Mouse (Mus musculus): ENCODE results near the gene Itch.
"Not testable (repeated sequence)": the region's sequence is repeated elsewhere in the genome, so short reads cannot be mapped to it uniquely, and the experiment has no call there.

The Itch gene

DNA sequence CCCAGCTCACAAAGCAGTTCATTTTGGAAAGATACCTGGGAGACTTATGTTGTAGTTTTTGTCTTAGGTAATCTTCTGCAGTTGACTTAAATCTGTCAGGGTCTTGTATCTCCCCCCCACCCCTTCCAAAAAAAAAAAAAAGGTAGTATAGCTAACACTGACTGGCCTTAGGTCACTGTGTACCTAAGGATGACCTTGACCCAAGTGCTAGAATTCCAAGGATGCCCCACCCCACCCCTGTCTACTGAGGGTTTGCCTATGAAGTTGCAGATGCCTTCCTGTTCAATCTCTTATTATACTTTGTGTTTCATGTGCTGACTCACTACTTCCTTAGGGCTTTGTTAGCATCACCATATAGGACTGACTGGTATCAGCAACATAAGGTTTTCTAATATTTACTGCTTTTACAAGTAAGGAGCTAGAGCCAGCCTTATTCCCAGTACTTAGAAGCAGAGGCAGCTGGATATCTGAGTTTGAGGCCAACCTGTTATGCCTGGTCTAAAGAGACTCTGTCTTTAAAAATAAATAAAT is 8.8 kb downstream of the Itch start:
- DNase-seq (ENCODE audit: low read depth in 1 of 2, low spot score in 2 of 2), result no peak

DNA sequence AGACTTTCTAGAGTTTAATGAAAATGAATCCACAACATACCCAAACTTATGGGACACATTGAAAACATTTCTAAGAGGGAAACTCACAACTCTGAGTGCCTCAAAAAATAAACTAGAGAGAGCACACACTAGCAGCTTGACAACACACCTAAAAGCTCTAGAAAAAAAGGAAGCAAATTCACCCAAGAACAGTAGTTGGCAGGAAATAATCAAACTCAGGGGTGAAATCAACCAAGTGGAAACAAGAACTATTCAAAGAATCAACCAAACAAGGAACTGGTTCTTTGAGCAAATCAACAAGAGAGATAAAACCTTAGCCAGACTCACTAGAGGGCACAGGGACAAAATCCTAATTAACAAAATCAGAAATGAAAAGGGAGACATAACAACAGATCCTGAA is 16.0 kb downstream of the Itch start:
- DNase-seq (ENCODE audit: low read depth in 1 of 2, low spot score in 2 of 2), result not testable (repeated sequence)

DNA sequence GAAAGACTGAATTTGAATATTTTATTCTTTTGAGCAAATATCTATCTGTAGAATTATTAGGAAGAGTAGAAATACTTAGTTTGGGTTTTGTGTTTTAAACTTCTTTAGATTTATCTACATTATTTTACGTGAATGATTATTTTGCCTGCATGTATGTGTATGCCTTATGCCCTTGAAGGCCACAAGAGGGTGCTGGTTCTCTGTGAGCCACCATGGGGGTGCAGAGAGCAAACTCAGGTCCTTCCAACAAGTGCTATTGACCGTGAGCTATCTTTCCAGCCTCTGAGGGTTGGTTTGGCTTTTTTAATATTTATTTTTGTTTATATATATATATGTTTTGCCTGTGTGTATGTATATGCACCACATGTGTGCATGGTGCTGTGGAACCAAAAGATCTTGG is 74.1 kb downstream of the Itch start:
- DNase-seq (ENCODE audit: low read depth in 1 of 2, low spot score in 2 of 2), result no peak

DNA sequence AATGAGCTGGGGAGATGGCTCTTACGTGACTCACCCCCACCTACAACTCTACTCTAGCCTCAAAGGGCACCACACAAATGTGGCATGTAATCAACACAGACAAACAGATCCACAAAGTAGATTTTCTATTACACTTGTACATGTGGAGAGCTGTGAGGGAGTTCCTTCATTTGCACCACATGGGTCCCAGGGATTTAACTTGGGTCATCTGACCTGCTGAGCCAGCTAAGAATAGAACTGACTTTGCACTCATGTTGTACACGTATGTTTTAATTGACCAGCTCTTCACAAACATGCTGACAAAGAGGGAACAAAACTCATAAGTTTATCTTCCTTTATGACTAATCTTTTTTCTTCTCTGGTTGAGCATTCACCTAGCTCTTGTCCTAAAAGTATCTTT is 89.8 kb downstream of the Itch start:
- DNase-seq (ENCODE audit: low read depth in 1 of 2, low spot score in 2 of 2), result no peak

DNA sequence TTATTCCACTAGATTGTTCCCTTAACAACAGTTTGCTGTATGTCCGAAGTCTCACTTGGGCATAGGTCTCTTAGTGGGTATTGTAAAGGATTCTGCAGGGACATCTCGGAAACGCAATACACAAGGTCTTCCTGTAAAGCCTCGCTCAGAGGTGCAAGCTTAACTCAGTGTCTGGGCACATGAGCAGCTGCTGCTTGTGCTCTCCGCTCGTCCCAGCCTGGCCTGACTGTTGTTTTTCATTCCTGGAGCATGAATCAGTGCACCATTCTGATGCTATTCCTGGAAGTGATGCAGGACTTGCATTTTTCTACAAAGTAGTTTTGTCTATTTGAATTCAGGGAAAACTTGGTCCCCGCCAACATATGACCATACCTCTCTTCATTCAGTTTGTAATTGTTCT is 91.4 kb downstream of the Itch start:
- DNase-seq (ENCODE audit: low read depth in 1 of 2, low spot score in 2 of 2), result no peak

DNA sequence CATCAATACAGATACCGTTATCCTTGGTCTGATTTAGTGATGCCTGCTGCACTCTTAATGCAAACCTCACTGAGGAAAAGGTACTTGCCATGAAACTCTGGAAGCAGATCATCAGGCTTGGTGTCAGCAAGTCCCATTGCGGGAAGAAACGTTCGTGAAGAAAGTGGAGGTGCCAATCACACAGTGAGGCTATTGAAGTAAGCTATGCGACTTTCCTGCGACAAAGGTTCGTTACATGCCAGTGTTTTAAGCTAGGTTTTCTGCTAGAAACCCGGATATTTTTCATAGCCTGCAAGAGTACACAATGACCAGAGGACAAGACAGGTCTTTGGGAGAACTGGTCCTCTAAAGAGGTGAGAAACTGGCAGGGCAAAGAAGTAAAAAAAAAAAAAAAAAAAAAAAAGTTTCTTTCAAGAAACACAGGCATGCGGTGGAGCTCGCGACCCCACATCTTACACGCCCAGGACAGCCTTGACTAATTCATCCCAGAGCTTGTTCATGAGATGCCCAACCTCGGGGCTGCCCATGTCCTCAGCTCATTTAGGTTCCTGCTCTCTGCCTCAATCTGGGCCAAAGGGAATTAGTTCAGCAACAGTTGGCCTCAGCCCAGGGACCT is 102.5 kb downstream of the Itch start:
- no peak for DNase-seq (ENCODE audit: low read depth in 1 of 2, low spot score in 2 of 2)

DNA sequence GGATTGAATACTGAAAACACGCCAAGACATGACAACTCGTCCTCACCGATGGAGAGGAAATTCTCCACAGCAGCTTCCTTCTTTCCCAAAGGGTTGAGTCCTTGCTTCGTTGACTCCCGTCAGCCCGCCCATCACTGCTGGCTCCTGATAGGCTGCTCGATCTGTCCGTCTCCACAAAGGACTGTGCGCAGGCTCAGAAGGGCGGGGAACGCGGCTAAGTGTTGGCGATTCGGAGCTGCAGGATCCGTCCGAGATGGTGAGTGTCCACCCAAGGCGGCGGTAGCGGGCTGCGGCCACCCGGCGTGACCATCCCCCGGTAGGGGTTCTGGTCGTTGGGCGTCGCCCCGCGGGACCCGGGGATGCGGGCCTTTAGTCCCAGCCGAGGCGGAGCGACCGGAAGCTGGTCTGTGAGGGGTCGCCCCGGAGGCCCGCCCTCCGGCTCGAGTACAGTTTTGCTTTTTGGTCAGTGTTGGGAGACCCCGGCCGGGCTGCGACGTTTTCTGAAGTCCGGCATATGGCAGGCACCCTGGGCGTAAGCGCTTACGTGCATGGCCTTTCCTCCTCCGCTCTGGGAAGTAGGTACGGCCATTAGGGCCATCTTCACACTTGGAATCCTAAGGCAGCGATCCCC is 103.2 kb downstream of the Itch start, which contains the start of gene Dynlrb1:
Gene Dynlrb1 (plus strand): TSS at position 172 of the 631 bp plus-strand sequence.
- peak; percentile 91 to 93 for DNase-seq (ENCODE audit: low read depth in 1 of 2, low spot score in 2 of 2)

DNA sequence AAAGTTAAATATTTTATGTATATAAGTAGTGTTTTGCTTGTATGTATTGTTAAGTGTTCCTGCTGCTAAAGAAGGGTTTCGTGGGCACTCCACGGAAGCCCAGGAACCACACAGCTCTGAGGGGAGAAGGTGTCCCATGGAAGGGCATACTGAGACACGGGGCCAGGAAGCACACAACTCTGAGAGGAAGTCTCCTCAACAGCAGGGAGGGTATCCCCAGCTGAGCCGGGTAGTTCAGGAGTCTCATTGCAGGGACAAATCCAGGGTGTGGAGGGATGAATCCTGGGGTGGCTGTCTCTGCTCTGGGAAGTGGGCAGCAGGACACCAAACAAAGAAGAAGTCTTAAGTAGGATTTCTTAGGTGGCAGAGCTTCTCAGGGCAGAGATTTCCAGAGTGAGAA is 104.0 kb downstream of the Itch start:
- DNase-seq (ENCODE audit: low read depth in 1 of 2, low spot score in 2 of 2), result no peak

DNA sequence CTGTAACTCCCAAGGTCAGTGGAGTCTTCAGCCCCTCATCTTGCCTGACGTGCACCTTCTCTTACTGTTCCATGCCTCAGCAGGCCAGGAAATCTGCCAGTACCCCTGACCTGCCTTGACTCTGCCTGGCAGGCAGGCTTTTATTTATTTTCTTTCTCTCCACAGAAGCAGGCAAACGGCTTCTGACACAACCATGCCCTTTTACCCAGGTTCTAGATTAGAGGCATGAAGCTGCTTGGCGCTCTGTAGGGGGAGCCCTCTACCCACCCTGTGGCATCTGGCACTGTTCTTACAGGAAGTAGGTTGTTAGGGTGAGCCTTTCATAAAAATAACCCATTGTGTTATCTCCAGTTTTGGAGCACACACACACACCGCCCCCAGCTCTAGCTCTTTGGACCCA is 107.6 kb downstream of the Itch start:
- no peak for DNase-seq (ENCODE audit: low read depth in 1 of 2, low spot score in 2 of 2)

DNA sequence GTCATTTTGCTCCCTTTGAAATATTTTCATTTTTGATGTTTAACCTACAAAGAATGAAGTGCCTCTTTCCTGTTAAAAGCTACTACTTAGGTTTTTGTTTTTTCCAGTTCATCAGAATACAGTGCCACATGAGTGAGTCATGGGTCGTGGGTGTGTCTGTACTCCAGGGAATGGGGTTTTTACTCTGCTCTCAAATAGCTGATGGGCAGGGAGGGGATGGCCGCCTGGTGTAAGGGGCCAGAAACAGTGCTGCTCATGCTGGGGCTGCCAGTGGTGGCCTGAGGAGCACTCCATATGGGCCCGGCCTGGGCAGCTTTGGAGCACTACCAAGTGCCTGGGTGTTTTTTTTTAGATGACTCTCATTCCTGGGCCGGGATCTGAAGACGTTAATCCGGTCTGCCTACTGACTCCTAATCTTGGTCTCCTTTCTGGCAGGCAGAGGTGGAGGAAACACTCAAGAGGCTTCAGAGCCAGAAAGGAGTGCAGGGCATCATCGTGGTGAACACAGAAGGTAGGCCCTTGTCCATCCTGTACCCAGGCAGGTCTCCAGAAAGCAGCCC is 109.1 kb downstream of the Itch start:
- DNase-seq (ENCODE audit: low read depth in 1 of 2, low spot score in 2 of 2), result no peak

DNA sequence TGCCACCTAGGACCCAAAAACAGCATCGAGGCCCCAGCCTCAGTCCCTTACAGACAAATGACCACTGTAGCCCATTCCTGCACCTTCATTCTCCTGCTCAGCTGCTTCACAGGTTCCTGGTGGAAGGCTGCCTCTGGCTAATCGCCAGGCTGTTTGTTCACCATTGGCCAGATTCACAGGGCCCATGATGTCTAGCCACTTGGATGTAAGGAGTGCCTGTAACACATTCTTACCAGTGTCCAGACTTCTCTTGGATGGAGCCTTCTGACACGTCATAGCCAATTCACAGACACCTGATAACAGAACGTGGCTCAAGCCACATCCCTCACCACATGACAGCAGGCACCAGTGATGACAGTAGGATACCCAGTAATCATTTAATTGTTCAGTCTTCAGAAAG is 112.9 kb downstream of the Itch start:
- no peak for DNase-seq (ENCODE audit: low read depth in 1 of 2, low spot score in 2 of 2)

DNA sequence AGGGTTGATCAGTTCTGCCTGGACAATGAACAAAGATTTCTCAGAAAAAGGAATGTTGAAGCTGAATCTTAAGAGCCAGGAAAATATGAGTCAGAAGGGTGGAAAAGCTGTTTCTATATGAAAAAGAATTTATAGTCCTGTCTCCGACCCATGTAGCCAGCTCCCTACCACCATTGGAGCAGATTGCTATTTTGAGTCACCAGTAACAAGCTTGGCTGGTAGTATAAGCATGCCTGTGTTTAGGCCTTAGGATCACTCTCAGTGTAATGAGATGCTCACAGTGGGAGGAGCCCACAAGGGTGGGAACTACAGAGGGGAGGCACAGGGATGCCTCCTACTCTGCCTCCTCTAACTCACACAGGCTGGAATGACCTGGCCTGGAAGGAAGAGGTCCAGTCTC is 114.9 kb downstream of the Itch start:
- no peak for DNase-seq (ENCODE audit: low read depth in 1 of 2, low spot score in 2 of 2)

DNA sequence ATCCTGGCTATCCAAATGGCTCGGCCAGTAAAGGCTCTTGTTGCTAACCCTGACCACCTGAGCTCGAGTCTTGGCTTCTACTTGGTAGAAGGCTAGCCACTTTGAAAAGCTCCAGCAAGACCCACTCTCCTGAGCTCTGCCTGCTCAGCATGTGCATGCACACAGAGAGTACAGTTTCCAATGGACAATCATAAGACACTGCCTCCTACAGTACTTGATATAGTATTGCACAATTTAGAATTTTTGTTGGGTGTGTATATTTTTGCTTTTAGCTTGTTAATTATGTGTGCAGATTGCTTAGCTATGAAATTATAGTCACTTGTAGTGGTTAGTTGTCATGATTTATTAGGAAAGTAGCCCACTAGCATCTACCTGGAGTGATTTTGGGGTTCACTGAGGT is 115.4 kb downstream of the Itch start:
- DNase-seq (ENCODE audit: low read depth in 1 of 2, low spot score in 2 of 2), result no peak

DNA sequence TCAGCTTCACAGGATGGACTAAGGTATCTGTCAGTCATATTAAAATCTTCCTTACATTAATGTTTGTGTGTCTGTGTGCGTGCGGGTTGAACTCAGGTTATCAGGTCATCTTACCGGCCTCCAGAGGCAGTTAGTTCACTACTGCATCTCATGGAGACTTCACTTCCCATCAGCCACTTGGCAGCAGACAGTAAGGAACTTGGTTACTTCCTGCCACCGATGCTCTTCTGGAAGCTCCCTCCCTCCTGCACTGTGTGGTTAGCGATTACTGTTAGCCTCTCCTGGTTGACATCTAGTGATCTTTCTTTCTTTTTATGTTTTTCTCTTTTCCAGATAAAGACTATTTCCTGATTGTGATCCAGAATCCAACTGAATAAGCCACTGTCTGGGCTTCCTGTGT is 116.3 kb downstream of the Itch start:
- no peak for DNase-seq (ENCODE audit: low read depth in 1 of 2, low spot score in 2 of 2)

DNA sequence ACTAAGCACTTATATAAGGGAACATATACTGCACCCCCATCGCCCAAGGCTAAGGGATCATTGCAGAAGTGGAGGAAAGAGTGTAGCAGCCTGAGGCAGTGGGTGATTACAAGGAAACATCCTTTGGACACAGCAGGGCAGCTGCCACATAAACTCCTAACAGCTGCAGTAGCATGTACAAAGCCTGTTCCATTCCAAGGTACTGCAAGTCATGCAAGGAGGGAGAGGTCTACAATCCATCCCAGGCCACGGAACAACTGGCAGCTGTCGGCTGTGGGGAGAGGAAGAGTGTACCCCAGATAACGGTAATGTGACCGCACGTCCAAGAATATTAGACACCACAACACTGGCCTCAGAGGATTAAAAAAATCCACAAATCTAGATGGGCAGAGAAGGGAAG is 132.2 kb downstream of the Itch start:
- DNase-seq (ENCODE audit: low read depth in 1 of 2, low spot score in 2 of 2), result no peak

DNA sequence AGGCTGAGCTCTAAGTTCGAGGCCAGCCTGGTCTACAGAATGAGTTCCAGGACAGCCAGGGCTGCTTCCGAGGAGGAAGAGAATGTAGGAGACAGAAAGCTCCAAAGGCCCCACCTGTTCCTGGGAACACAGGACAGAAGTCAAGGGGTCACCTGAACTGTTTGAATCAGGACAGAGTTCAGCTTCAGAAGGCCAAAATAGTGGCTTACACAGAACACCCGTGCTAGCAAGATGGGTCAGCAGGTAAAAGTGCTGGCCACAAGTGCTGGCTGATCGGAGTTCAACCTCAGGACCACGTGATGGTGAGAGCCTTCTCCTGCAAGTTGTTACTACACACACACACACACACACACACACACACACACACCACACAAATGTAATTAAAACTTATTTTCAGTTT is 133.6 kb downstream of the Itch start:
- no peak for DNase-seq (ENCODE audit: low read depth in 1 of 2, low spot score in 2 of 2)

DNA sequence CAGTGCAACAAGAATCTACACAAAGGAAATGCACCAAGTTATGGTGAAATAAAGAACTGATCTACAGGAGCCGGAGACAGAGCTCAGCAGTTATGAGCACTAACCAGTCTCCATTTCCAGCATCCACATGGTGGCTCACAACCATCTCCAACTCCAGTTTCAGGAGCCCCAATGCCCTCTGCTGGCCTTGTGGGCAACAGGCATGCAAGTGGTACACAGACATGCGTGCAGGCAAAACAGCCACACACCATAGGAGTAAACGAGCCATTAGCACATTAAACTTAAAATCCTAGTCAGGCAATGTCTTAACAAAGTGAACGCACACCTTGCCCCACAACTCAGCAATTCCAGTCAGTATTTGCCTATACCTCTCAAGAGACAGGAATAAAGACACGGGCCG is 138.6 kb downstream of the Itch start:
- DNase-seq (ENCODE audit: low read depth in 1 of 2, low spot score in 2 of 2), result no peak

DNA sequence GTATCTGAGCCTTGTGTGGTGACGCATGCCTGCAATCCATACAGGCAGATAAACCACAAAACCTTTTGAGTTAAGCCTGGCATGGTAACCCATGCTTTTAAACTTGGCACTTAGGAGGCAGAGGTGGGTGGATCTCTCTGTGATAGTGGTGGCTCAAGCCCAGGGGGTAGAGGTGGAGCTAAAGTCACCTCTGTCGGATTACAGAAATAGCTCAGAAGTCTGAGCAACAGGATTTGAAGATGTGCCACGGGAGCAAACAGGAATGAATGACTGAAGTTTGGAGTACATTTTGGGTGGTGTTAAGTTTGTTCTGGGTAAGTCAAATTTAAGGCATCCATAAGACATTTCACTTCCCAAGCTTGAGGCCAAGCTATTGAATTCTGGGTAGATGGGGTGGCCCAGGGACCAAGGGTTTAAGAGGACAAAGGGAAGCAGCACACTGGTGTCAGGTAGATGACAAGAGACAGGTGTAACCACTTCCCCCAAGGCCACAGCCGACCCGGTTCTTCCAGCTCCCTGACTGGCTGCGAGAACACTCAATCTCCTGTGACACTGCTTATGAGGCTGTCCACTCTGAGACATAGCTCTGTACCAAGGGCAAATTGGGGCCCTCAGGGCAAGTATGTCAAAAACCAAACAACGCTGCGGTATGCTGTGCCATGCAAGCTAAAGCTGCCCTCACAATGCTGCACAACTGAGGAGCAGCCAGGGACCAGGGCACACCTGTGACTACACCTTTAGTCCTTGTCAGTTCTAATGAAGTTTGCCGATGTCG is 139.3 kb downstream of the Itch start:
- DNase-seq (ENCODE audit: low read depth in 1 of 2, low spot score in 2 of 2), result no peak

DNA sequence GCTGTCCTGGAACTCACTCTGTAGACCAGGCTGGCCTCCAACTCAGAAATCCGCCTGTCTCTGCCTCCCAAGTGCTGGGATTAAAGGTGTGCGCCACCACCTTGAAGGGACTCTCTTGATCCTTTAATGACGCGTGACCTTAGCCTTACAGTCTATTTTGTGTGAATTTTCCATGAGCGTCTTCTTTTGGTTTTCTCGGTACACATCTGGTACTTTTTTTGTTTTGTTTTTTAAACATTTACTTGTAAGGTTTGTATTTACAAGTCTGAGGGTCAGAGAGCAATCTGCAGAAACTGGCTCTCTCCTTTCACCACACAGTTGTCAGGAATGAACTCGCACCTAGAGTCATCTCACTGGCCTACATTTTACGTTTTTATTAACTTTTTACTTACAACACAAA is 140.3 kb downstream of the Itch start:
- DNase-seq (ENCODE audit: low read depth in 1 of 2, low spot score in 2 of 2), result no peak

DNA sequence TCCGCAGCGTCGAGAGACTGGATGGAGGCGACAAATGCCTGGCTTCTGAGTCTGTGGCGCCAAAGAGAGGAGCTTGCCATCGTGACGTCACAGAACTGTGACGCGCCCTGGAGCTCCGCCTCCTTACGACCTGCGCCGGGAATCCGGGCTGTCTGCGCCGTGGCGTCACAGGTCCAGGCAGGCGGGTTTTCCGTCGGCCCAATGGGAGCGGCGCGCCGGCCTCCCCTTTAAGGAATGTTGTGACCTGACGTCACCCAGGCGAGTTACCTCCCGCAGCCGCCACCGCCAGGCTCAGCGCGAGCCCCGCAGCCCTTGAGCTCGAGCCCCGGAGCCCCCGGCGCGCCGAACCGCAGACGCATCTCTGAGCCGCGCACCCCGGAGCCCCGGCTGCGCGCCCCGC is 142.9 kb downstream of the Itch start, which contains the start of gene Map1lc3a:
Gene Map1lc3a (plus strand): TSS at position 103 of the 400 bp plus-strand sequence.
- DNase-seq (ENCODE audit: low read depth in 1 of 2, low spot score in 2 of 2), result peak; percentile 94 to 95
